Mouse (Mus musculus): ENCODE data around the gene Atp1a3.

Atp1a3 gene

GRCm38 (mm10) chr7:24993081-24993480 is 12.7 kb downstream of the Atp1a3 start:
- Histone ChIP-seq H3K27me3 (ENCODE audit: insufficient read depth, low read length) (peaks cover 29% of the 10 kb centered on the region), H3K4me3 (replicated peaks; ENCODE audit: low read length) (no peak overlapping the region), H3K36me3 (ENCODE audit: insufficient read depth, low read length) (peaks cover 70% of the 10 kb centered on the region), H3K4me1 (replicated peaks; ENCODE audit: low read depth, low read length) (peaks cover 35% of the 10 kb centered on the region), H3K9me3 (ENCODE audit: low read length) (peaks cover 8% of the 10 kb centered on the region; the same call in 1 of the 2 replicates)
- no peak for TF ChIP-seq NANOG (IDR thresholded peaks at IDR 0.05; ENCODE audit: borderline replicate concordance, low read length)

- H3K9me3 ChIP-seq (ENCODE audit: low read length) = peaks cover 8% of the 10 kb centered on the region; the same call in 1 of the 2 replicates
- peaks cover 26% of the 10 kb centered on the region for H3K27me3 ChIP-seq (ENCODE audit: insufficient read depth, low read length)
- peaks cover 31% of the 10 kb centered on the region for H3K4me1 ChIP-seq (replicated peaks; ENCODE audit: low read depth, low read length)
- no peak for TF ChIP-seq NANOG (IDR thresholded peaks at IDR 0.05; ENCODE audit: borderline replicate concordance, low read length)
- TF ChIP-seq POU5F1 (IDR thresholded peaks at IDR 0.05; ENCODE audit: borderline replicate concordance, low read length) = no peak
- TF ChIP-seq CTCF (conservative IDR thresholded peaks at IDR 0.05; ENCODE audit: low read length) = no peak
- H3K4me3 ChIP-seq (replicated peaks; ENCODE audit: low read length) = no peak overlapping the region
- H3K36me3 ChIP-seq (ENCODE audit: insufficient read depth, low read length) = peaks cover 68% of the 10 kb centered on the region
Measured at GRCm38 (mm10) chr7:24990478-24990877, 15.3 kb downstream of the Atp1a3 start.

- peaks cover 65% of the 10 kb centered on the region for H3K36me3 ChIP-seq (ENCODE audit: insufficient read depth, low read length)
- TF ChIP-seq CTCF (conservative IDR thresholded peaks at IDR 0.05; ENCODE audit: low read length) = no peak
- TF ChIP-seq POU5F1 (IDR thresholded peaks at IDR 0.05; ENCODE audit: borderline replicate concordance, low read length) = no peak
- TF ChIP-seq NANOG (IDR thresholded peaks at IDR 0.05; ENCODE audit: borderline replicate concordance, low read length) = no peak
- peaks cover 8% of the 10 kb centered on the region; the same call in 1 of the 2 replicates for H3K9me3 ChIP-seq (ENCODE audit: low read length)
- no peak overlapping the region for H3K4me3 ChIP-seq (replicated peaks; ENCODE audit: low read length)
- peaks cover 8% of the 10 kb centered on the region for H3K27me3 ChIP-seq (ENCODE audit: insufficient read depth, low read length)
- peaks cover 28% of the 10 kb centered on the region for H3K4me1 ChIP-seq (replicated peaks; ENCODE audit: low read depth, low read length)
Measured at GRCm38 (mm10) chr7:24987941-24988340, 17.8 kb downstream of the Atp1a3 start.

GRCm38 (mm10) chr7:24985799-24986198 is 20.0 kb downstream of the Atp1a3 start:
- Histone ChIP-seq H3K4me1 (replicated peaks; ENCODE audit: low read depth, low read length) (peaks cover 24% of the 10 kb centered on the region), H3K36me3 (ENCODE audit: insufficient read depth, low read length) (peaks cover 65% of the 10 kb centered on the region), H3K27me3 (ENCODE audit: insufficient read depth, low read length) (no peaks in the 10 kb centered on the region), H3K9me3 (ENCODE audit: low read length) (peaks cover 8% of the 10 kb centered on the region; the same call in 1 of the 2 replicates), H3K4me3 (replicated peaks; ENCODE audit: low read length) (no peak overlapping the region)
- TF ChIP-seq CTCF (conservative IDR thresholded peaks at IDR 0.05; ENCODE audit: low read length) = peak; percentile 62
- TF ChIP-seq POU5F1 (IDR thresholded peaks at IDR 0.05; ENCODE audit: borderline replicate concordance, low read length) = no peak

- TF ChIP-seq NANOG (IDR thresholded peaks at IDR 0.05; ENCODE audit: borderline replicate concordance, low read length) (no peak), CTCF (conservative IDR thresholded peaks at IDR 0.05; ENCODE audit: low read length) (peak; percentile 70), POU5F1 (IDR thresholded peaks at IDR 0.05; ENCODE audit: borderline replicate concordance, low read length) (no peak)
- Histone ChIP-seq H3K27me3 (ENCODE audit: insufficient read depth, low read length) (no peaks in the 10 kb centered on the region), H3K9me3 (ENCODE audit: low read length) (peaks cover 8% of the 10 kb centered on the region; the same call in 1 of the 2 replicates), H3K36me3 (ENCODE audit: insufficient read depth, low read length) (peaks cover 65% of the 10 kb centered on the region), H3K4me1 (replicated peaks; ENCODE audit: low read depth, low read length) (peaks cover 18% of the 10 kb centered on the region), H3K4me3 (replicated peaks; ENCODE audit: low read length) (no peak overlapping the region)
Measured at GRCm38 (mm10) chr7:24984307-24984706, 21.5 kb downstream of the Atp1a3 start.

- no peak overlapping the region for H3K4me3 ChIP-seq (replicated peaks; ENCODE audit: low read length)
- H3K4me1 ChIP-seq (replicated peaks; ENCODE audit: low read depth, low read length) = peaks cover 18% of the 10 kb centered on the region
- H3K9me3 ChIP-seq (ENCODE audit: low read length) = no peaks in the 10 kb centered on the region
- no peak for TF ChIP-seq POU5F1 (IDR thresholded peaks at IDR 0.05; ENCODE audit: borderline replicate concordance, low read length)
- TF ChIP-seq CTCF (conservative IDR thresholded peaks at IDR 0.05; ENCODE audit: low read length) = no peak
- TF ChIP-seq NANOG (IDR thresholded peaks at IDR 0.05; ENCODE audit: borderline replicate concordance, low read length) = no peak
- peaks cover 3% of the 10 kb centered on the region; the same call in 1 of the 2 replicates for H3K27me3 ChIP-seq (ENCODE audit: insufficient read depth, low read length)
- H3K36me3 ChIP-seq (ENCODE audit: insufficient read depth, low read length) = peaks cover 65% of the 10 kb centered on the region
Measured at GRCm38 (mm10) chr7:24983396-24983795, 22.4 kb downstream of the Atp1a3 start.

GRCm38 (mm10) chr7:24980439-24980838 is 25.3 kb downstream of the Atp1a3 start:
- Histone ChIP-seq H3K27me3 (ENCODE audit: insufficient read depth, low read length) (peaks cover 6% of the 10 kb centered on the region; the same call in 1 of the 2 replicates), H3K36me3 (ENCODE audit: insufficient read depth, low read length) (peaks cover 49% of the 10 kb centered on the region), H3K4me1 (replicated peaks; ENCODE audit: low read depth, low read length) (peaks cover 12% of the 10 kb centered on the region), H3K9me3 (ENCODE audit: low read length) (no peaks in the 10 kb centered on the region), H3K4me3 (replicated peaks; ENCODE audit: low read length) (no peak overlapping the region)
- TF ChIP-seq NANOG (IDR thresholded peaks at IDR 0.05; ENCODE audit: borderline replicate concordance, low read length) = no peak
- no peak for TF ChIP-seq CTCF (conservative IDR thresholded peaks at IDR 0.05; ENCODE audit: low read length)
- no peak for TF ChIP-seq POU5F1 (IDR thresholded peaks at IDR 0.05; ENCODE audit: borderline replicate concordance, low read length)

GRCm38 (mm10) chr7:24978781-24979180 is 27.0 kb downstream of the Atp1a3 start:
- H3K9me3 ChIP-seq (ENCODE audit: low read length) = no peaks in the 10 kb centered on the region
- TF ChIP-seq NANOG (IDR thresholded peaks at IDR 0.05; ENCODE audit: borderline replicate concordance, low read length) = no peak
- TF ChIP-seq POU5F1 (IDR thresholded peaks at IDR 0.05; ENCODE audit: borderline replicate concordance, low read length) = no peak
- TF ChIP-seq CTCF (conservative IDR thresholded peaks at IDR 0.05; ENCODE audit: low read length) = no peak
- peaks cover 25% of the 10 kb centered on the region for H3K4me1 ChIP-seq (replicated peaks; ENCODE audit: low read depth, low read length)
- H3K36me3 ChIP-seq (ENCODE audit: insufficient read depth, low read length) = peaks cover 45% of the 10 kb centered on the region
- H3K27me3 ChIP-seq (ENCODE audit: insufficient read depth, low read length) = peaks cover 6% of the 10 kb centered on the region; the same call in 1 of the 2 replicates
- no peak overlapping the region for H3K4me3 ChIP-seq (replicated peaks; ENCODE audit: low read length)
